Mouse (Mus musculus) MEL (cell line): ENCODE measurements around the gene Rnf114.

Source experiments
- CHD2 ChIP-seq: IDR thresholded peaks from 2 replicates; pipeline ENCODE4 v1.6.1; 2011; ENCODE audit warnings: low read length, improper control_type of control experiment
- GATA1 ChIP-seq: IDR thresholded peaks from 2 replicates; pipeline ENCODE4 v1.6.1; 2011; ENCODE audit warnings: low read depth, low read length, improper control_type of control experiment
- ZC3H11A ChIP-seq: IDR thresholded peaks from 2 replicates; pipeline ENCODE4 v1.6.1; 2012; ENCODE audit warnings: low read depth, mild to moderate bottlenecking, inconsistent platforms, low read length, improper control_type of control experiment
- ZMIZ1 ChIP-seq: IDR thresholded peaks from 2 replicates; pipeline ENCODE4 v1.6.1; 2012; ENCODE audit warnings: low read depth, mild to moderate bottlenecking, inconsistent platforms, low read length, improper control_type of control experiment, moderate library complexity

DNA sequence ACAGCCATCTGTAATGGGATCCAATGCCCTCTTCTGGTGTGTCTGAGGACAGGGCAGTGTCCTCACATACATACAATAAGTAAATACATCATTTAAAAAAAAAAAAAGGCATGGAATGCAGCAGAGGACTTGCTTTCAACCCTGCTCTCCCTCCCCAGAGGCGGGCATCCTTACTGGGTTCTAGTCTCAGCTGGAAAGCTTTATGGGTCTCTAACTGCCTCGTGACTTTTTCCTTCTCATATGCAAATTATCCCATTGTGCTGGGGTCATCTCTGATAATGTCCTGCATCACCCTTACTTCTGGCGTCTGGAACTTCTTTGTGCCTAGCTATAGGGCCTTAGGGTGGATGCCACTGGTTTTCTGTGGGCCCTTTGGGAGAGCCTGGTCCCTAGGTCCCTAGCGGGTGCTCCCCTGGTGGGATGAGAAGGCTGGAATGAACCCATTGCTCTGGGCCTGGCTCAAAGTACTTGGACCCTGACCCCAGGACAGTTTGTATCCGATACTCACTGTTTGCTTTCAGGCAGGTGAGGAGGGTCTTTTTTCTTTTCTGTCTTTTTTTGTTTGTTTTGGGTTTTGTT, 37.6 kb downstream of the Rnf114 start:
- TF ChIP-seq ZC3H11A (no peak), ZMIZ1 (no peak), CHD2 (no peak), GATA1 (no peak)
